Comparison of ENCODE assay signal across 18 mouse cellular contexts in the genomic region with DNA sequence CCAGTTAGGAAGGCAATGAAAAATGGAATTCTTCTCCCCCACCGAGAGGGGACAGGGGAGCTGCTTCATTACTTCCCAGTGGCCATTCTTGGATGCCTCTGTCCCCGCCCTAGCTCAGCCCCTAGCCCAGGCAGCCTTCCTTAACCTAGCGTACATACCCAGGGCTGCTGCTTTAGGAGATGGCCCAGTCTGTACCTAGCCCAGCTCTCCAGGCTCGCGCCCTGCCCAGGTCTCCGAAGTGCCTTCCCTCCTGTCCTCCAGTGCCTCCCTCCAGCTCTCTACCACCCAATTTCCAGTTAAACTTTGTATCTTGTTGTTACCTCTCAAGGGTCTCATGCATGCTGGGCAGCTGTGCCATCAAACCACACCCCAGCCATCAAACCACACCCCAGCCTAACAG.
DNase-seq lines count a peak whose midpoint lies in the region; ATAC-seq and TF ChIP-seq lines count a peak whose summit lies in the region.
"Had no signal": no experiment of that assay in that cellular context is flagged by ENCODE, and none has a peak within 500 bp of the region (broad histone marks: within the 10 kb centered on the region; RNA-seq: fewer than 3 reads in every experiment).

No protein-coding gene starts in this region.

- H3K27ac ChIP-seq in hindbrain, embryonic 10.5 days: peak overlapping the region; percentile 79
- H3K27ac ChIP-seq in hindbrain, embryonic 16.5 days (ENCODE audit: low read depth, low read length): no peak overlapping the region
- H3K27ac ChIP-seq in ES-Bruce4 (ENCODE audit: insufficient read depth, low read length): no peak overlapping the region
- H3K27ac ChIP-seq in hindbrain, embryonic 12.5 days: peak overlapping the region; percentile 82
- H3K27ac ChIP-seq in kidney, adult 2 months (ENCODE audit: insufficient read depth, low read depth, low read length): no peak overlapping the region

- no peak for TF ChIP-seq CTCF in ES-Bruce4 (IDR thresholded peaks at IDR 0.05; ENCODE audit: low read depth, low read length)
- TF ChIP-seq CTCF in kidney, adult 2 months (conservative IDR thresholded peaks at IDR 0.05; ENCODE audit: insufficient read depth, insufficient read length, low read depth, low read length): no peak

- H3K4me2 ChIP-seq in hindbrain, embryonic 16.5 days (ENCODE audit: low read length): no peak overlapping the region
- H3K4me2 ChIP-seq in hindbrain, embryonic 12.5 days (replicated peaks): no peak overlapping the region

- TF ChIP-seq EP300 in ES-Bruce4 (IDR thresholded peaks at IDR 0.05; ENCODE audit: insufficient read depth, low read depth, low read length): 0 out of 2 replicates have a peak, but pooled peaks have one; percentile 22

- ATAC-seq in hindbrain, embryonic 16.5 days: no peak
- ATAC-seq in hindbrain, embryonic 12.5 days (ENCODE audit: low FRiP score): 0 out of 2 replicates have a peak, but pooled peaks have one; percentile 44
- ATAC-seq: liver, postnatal 0 days had no signal

- no peaks in the 10 kb centered on the region for H3K27me3 ChIP-seq in hindbrain, embryonic 10.5 days (ENCODE audit: insufficient read depth, poor library complexity, severe bottlenecking)
- no peaks in the 10 kb centered on the region for H3K27me3 ChIP-seq in hindbrain, embryonic 16.5 days (replicated peaks; ENCODE audit: control insufficient read depth, insufficient read depth, low read length)
- no peaks in the 10 kb centered on the region for H3K27me3 ChIP-seq in ES-Bruce4 (ENCODE audit: control insufficient read depth, insufficient read depth, low read length, poor library complexity, severe bottlenecking)
- H3K27me3 ChIP-seq in hindbrain, embryonic 12.5 days: no peaks in the 10 kb centered on the region
- H3K27me3 ChIP-seq in kidney, adult 2 months (replicated peaks; ENCODE audit: control insufficient read depth, insufficient read depth, low read length): no peaks in the 10 kb centered on the region

- H3K36me3 ChIP-seq in hindbrain, embryonic 10.5 days: peaks cover 51% of the 10 kb centered on the region
- peaks cover 9% of the 10 kb centered on the region; the same call in 1 of the 2 replicates for H3K36me3 ChIP-seq in hindbrain, embryonic 16.5 days (ENCODE audit: control insufficient read depth, insufficient read depth, low read length)
- no peaks in the 10 kb centered on the region for H3K36me3 ChIP-seq in ES-Bruce4 (ENCODE audit: control insufficient read depth, insufficient read depth, low read length, poor library complexity, severe bottlenecking)
- H3K36me3 ChIP-seq in hindbrain, embryonic 12.5 days: peaks cover 26% of the 10 kb centered on the region
- no peaks in the 10 kb centered on the region for H3K36me3 ChIP-seq in kidney, adult 2 months (ENCODE audit: control insufficient read depth, insufficient read depth, low read length)

- H3K4me3 ChIP-seq in hindbrain, embryonic 10.5 days: no peak overlapping the region
- H3K4me3 ChIP-seq in hindbrain, embryonic 16.5 days (ENCODE audit: low read length): no peak overlapping the region
- H3K4me3 ChIP-seq in ES-Bruce4 (ENCODE audit: low read depth, low read length): no peak overlapping the region
- no peak overlapping the region for H3K4me3 ChIP-seq in hindbrain, embryonic 12.5 days
- H3K4me3 ChIP-seq in kidney, adult 2 months (ENCODE audit: insufficient read depth, low read depth, low read length): no peak overlapping the region
- H3K4me3 ChIP-seq: erythroblast, embryonic 14.5 days had no signal

- TF ChIP-seq POLR2A in ES-Bruce4 (IDR thresholded peaks at IDR 0.05; ENCODE audit: insufficient read depth, low read length): no peak
- no peak for TF ChIP-seq POLR2A in kidney, adult 2 months (IDR thresholded peaks at IDR 0.05; ENCODE audit: low read depth, low read length)

- DNase-seq in hindbrain, embryonic 10.5 days (ENCODE audit: low spot score): no peak
- DNase-seq in large intestine, adult 2 months (ENCODE audit: low read depth, low spot score): peak; percentile 36
- no peak for DNase-seq in spleen, adult 18-20 months
- DNase-seq in kidney, adult 2 months: no peak
- DNase-seq: adrenal gland, postnatal 10 days; cerebellum, adult 11-12 months; cerebellum, postnatal 36 days; gastrocnemius, postnatal 25 days; heart, postnatal 14 days; kidney, adult 18-20 months; kidney, postnatal 25 days; liver, postnatal 0 days; lung, postnatal 36 days; thymus, postnatal 14 days had no signal

- H3K9me3 ChIP-seq in hindbrain, embryonic 10.5 days: no peaks in the 10 kb centered on the region
- H3K9me3 ChIP-seq in hindbrain, embryonic 16.5 days (ENCODE audit: control insufficient read depth, low read length): no peaks in the 10 kb centered on the region
- no peaks in the 10 kb centered on the region for H3K9me3 ChIP-seq in ES-Bruce4 (replicated peaks; ENCODE audit: control insufficient read depth, insufficient read depth, low read length, poor library complexity, severe bottlenecking)
- no peaks in the 10 kb centered on the region for H3K9me3 ChIP-seq in hindbrain, embryonic 12.5 days (replicated peaks)

- WGBS in hindbrain, embryonic 10.5 days: 76% methylated on average over 6 of the region's 6 CpGs
- 51% methylated on average over 6 of the region's 6 CpGs for WGBS in hindbrain, embryonic 16.5 days
- WGBS in hindbrain, embryonic 12.5 days: 57% methylated on average over 6 of the region's 6 CpGs
- WGBS in large intestine, adult 2 months: 29% methylated on average over 6 of the region's 6 CpGs
- 87% methylated on average over 6 of the region's 6 CpGs for WGBS in kidney, adult 2 months

- H3K4me1 ChIP-seq in hindbrain, embryonic 10.5 days (replicated peaks): peaks cover 48% of the 10 kb centered on the region
- H3K4me1 ChIP-seq in hindbrain, embryonic 16.5 days (ENCODE audit: control insufficient read depth, insufficient read depth, low read depth, low read length): peaks cover 16% of the 10 kb centered on the region
- H3K4me1 ChIP-seq in ES-Bruce4 (ENCODE audit: control insufficient read depth, insufficient read depth, low read length): peaks cover 10% of the 10 kb centered on the region
- H3K4me1 ChIP-seq in hindbrain, embryonic 12.5 days: peaks cover 28% of the 10 kb centered on the region
- H3K4me1 ChIP-seq in kidney, adult 2 months (ENCODE audit: control insufficient read depth, insufficient read depth, low read length): peaks cover 3% of the 10 kb centered on the region; the same call in 1 of the 2 replicates

- no peak overlapping the region for H3K9ac ChIP-seq in hindbrain, embryonic 16.5 days (ENCODE audit: low read depth, low read length)
- H3K9ac ChIP-seq in ES-Bruce4 (ENCODE audit: low read depth, poor library complexity, severe bottlenecking): no peak overlapping the region
- no peak overlapping the region for H3K9ac ChIP-seq in hindbrain, embryonic 12.5 days
- H3K9ac ChIP-seq: liver, postnatal 0 days had no signal

Comparison
In these comparisons a context has a peak if more than half of its experiments do, and no peak if none do; other contexts are left out.
1. H3K27ac ChIP-seq: peak in hindbrain, embryonic 10.5 days (single experiment) and hindbrain, embryonic 12.5 days (single experiment); none in hindbrain, embryonic 16.5 days (single experiment), ES-Bruce4 (single experiment) and kidney, adult 2 months (single experiment).